Mouse (Mus musculus) limb, embryonic 12.5 days (tissue): Measurements from ENCODE around the gene Cmas. TPM values are rescaled to one million over a fixed set of nuclear protein-coding genes. Genes with fewer than 3 reads are reported as not detected.
A peak's percentile ranks its signal among the peaks of the same experiment; 100 is the strongest.

Experiments
- ATAC-seq: fragments of 200-750 bp; cut with Nextera tagmentation; 2 replicates; pipeline ENCODE4 v1.8.0; 2017; ENCODE audit warnings: low read depth, moderate TSS enrichment; ENCODE audit not compliant: insufficient number of reproducible peaks, insufficient read depth, low FRiP score, low TSS enrichment
- H3K27ac ChIP-seq: fragments of 300-500 bp; sonication (generic); 2 replicates; pipeline ENCODE4 v1.5.1; 2016; ENCODE audit warnings: mild to moderate bottlenecking, moderate library complexity
- H3K27me3 ChIP-seq: fragments of 300-500 bp; sonication (generic); 2 replicates; pipeline ENCODE4 v1.6.1; 2016; ENCODE audit warnings: mild to moderate bottlenecking, moderate library complexity
- H3K36me3 ChIP-seq: fragments of 300-500 bp; sonication (generic); 2 replicates; pipeline ENCODE4 v1.6.1; 2016; ENCODE audit warnings: mild to moderate bottlenecking, moderate library complexity
- H3K4me1 ChIP-seq: fragments of 300-500 bp; sonication (generic); replicated peaks from 2 replicates; pipeline ENCODE4 v1.6.1; 2016
- H3K4me2 ChIP-seq: fragments of 300-500 bp; sonication (generic); 2 replicates; pipeline ENCODE4 v1.6.1; 2016; ENCODE audit warnings: mild to moderate bottlenecking, moderate library complexity
- H3K4me3 ChIP-seq: fragments of 300-500 bp; sonication (generic); replicated peaks from 2 replicates; pipeline ENCODE4 v1.5.1; 2016; ENCODE audit warnings: mild to moderate bottlenecking
- H3K9ac ChIP-seq: fragments of 300-500 bp; sonication (generic); replicated peaks from 2 replicates; pipeline ENCODE4 v1.6.1; 2016; ENCODE audit warnings: mild to moderate bottlenecking, moderate library complexity
- H3K9me3 ChIP-seq: fragments of 300-500 bp; sonication (generic); 2 replicates; pipeline ENCODE4 v1.6.1; 2016; ENCODE audit warnings: mild to moderate bottlenecking, moderate library complexity
- WGBS: fragments of 180-500 bp; shearing (Covaris S2); methylation state at CpG from one replicate; pipeline ENCODE4 v1.1.7; 2016; 5-methylcytosine and 5-hydroxymethylcytosine counted together
- polyA plus RNA-seq: library from polyadenylated mRNA; unstranded; fragments of >200 nt; fragmentation: Nextera tagmentation; extraction: Ambion mirVana; gene quantifications from 2 replicates; pipeline ENCODE4 v1.2.1, GENCODE M21; 2016

The Cmas gene
- 81.9 and 86.3 TPM in 2 replicates for polyA plus RNA-seq

DNA sequence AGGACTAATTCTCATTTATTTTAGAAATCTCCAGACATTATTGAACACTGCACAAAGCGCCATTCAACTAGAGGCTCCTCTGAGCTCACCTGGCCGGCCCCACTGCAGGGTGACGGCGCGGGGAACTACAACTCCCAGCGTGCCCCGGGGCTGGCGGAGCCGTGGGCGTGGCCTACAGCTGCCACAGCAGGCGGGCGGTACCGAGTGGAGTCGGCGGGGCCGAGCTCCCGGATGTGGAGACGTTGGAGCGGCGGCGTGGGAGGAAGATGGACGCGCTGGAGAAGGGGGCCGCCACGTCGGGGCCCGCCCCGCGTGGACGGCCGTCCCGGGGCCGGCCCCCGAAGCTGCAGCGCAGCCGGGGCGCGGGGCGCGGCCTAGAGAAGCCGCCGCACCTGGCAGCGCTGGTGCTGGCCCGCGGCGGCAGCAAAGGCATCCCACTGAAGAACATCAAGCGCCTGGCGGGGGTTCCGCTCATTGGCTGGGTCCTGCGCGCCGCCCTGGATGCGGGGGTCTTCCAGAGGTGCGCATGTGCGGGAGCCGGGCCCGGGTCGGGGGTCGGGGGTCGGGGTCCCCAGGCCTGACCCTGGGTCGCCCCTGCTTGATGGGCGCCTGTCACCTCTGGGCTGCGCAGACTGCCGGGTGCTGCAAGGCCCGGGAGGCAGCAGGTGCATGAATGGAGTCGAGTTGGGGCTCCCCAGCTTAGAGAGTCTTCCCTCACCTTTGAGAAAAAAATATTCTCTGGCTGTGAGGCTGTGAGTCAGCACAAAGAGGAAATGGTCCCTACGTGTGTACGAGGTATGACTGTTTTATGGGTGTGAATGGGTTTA, at the start of gene Cmas:
Gene Cmas (plus strand): TSS at position 180 of the 827 bp plus-strand sequence.
- H3K9me3 ChIP-seq = no peaks in the 10 kb centered on the region
- H3K9ac ChIP-seq = peak within 1 kb of the TSS; percentile 87
- peak within 1 kb of the TSS; percentile 86 for H3K4me3 ChIP-seq
- peaks cover 24% of the 10 kb centered on the region; the same call in 1 of the 2 replicates for H3K36me3 ChIP-seq
- peak within 1 kb of the TSS; percentile 76 for H3K27ac ChIP-seq
- peaks cover 29% of the 10 kb centered on the region for H3K27me3 ChIP-seq
- under 1% methylated on average over 64 of the region's 68 CpGs for whole genome bisulfite sequencing
- ATAC-seq = peak; percentile 96
- peak within 1 kb of the TSS; percentile 60 for H3K4me2 ChIP-seq
- H3K4me1 ChIP-seq = peaks cover 10% of the 10 kb centered on the region; the same call in 1 of the 2 replicates

DNA sequence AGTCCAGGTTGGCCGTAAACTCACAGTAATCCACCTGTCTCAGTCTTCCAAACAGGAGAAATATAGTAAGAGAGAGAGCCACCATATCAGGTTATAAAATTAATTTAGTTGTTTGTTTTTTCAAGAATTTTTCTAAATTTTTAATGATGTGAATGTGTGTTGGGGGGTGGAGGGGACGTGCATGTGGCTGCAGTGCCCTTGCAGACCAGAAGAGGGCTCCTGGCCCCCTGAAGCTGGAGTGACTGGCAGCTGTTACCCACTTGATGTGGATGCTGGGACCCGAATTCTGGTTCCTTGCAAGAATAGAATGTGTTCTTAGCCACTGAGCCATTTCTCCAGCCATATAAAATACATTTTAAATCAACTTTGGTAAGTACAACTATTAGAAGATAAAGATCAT, 49.8 kb upstream of the Cmas start:
- H3K4me1 ChIP-seq = no peaks in the 10 kb centered on the region
- H3K27ac ChIP-seq = no peak overlapping the region
- H3K4me2 ChIP-seq = no peak overlapping the region
- no peak overlapping the region for H3K4me3 ChIP-seq
- no peaks in the 10 kb centered on the region for H3K36me3 ChIP-seq
- WGBS = 80% methylated on average over 3 of the region's 3 CpGs
- no peak overlapping the region for H3K9ac ChIP-seq
- H3K9me3 ChIP-seq = no peaks in the 10 kb centered on the region
- ATAC-seq = no peak
- peaks cover 13% of the 10 kb centered on the region; the same call in 1 of the 2 replicates for H3K27me3 ChIP-seq

DNA sequence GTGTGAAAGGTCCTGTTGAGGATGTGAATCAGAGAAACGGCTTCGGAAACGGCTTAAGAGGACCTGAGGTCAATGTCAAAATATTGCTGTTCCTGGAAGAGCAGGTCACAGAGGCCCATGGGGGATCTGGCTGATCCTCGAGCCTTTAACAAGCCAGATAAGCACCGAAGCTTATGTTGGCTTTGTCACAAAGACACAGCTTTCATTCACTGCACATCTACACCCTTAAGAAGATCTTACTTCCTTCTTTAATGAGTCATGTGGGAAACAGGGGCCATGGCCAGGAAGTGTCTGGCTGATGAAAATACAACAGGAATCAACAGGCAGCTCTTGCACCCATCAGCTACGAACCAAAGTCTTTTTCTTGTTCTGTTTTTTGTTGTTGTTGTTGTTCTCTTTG, 48.1 kb upstream of the Cmas start:
- Histone ChIP-seq H3K4me3 (no peak overlapping the region), H3K9ac (no peak overlapping the region), H3K4me1 (no peaks in the 10 kb centered on the region), H3K9me3 (no peaks in the 10 kb centered on the region), H3K4me2 (no peak overlapping the region), H3K27ac (no peak overlapping the region), H3K27me3 (peaks cover 2% of the 10 kb centered on the region; the same call in 1 of the 2 replicates), H3K36me3 (no peaks in the 10 kb centered on the region)
- ATAC-seq = no peak
- 84% methylated on average over 6 of the region's 6 CpGs for WGBS

DNA sequence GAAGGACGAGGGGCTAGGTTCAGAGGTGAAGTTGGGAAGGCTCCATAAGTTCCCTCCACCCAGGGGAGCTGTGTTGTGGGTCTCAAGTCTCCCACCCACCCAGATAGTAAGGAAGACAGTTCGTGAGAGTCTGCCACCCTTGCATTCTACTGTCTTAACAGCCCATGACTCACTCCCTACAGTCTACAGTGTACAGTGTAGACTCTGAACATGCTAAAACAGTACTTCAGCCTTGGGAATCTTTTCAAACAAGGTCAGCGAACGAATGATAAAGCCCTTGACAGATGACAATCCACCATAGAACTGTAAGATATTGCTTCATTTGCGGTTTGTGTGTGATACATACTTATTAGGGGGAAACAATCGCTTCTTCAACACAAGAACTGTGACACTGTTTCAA, 45.8 kb upstream of the Cmas start:
- H3K4me3 ChIP-seq = no peak overlapping the region
- no peak overlapping the region for H3K27ac ChIP-seq
- WGBS = 85% methylated on average over 6 of the region's 6 CpGs
- no peaks in the 10 kb centered on the region for H3K27me3 ChIP-seq
- 0 out of 2 replicates have a peak, but pooled peaks cover 3% of the 10 kb centered on the region for H3K9me3 ChIP-seq
- H3K4me1 ChIP-seq = no peaks in the 10 kb centered on the region
- H3K9ac ChIP-seq = no peak overlapping the region
- ATAC-seq = no peak
- H3K36me3 ChIP-seq = no peaks in the 10 kb centered on the region
- H3K4me2 ChIP-seq = no peak overlapping the region

DNA sequence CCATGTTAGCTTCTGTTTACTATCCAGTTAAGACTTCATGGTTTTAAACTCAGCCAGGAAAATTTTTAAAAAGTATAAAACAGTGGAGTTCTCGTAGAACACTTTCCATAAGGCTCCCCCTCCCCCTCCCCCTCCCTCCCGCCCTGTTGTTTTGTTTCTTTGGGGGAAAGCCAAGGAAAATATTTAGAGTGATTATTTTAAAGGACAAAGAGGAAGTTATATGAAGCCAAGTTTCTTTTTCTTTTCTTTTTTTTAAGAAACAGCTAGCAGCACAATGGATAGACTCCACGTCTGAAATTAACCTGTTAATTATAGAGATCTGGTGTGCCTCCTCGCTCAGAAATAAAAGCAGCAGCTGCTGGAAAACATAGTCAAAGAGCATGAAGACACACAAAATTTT, 45.4 kb upstream of the Cmas start:
- Histone ChIP-seq H3K4me1 (no peaks in the 10 kb centered on the region), H3K9ac (no peak overlapping the region), H3K27ac (no peak overlapping the region), H3K9me3 (0 out of 2 replicates have a peak, but pooled peaks cover 3% of the 10 kb centered on the region), H3K27me3 (no peaks in the 10 kb centered on the region), H3K36me3 (no peaks in the 10 kb centered on the region), H3K4me2 (no peak overlapping the region), H3K4me3 (no peak overlapping the region)
- 55% methylated on average over 4 of the region's 4 CpGs for WGBS
- no peak for ATAC-seq

DNA sequence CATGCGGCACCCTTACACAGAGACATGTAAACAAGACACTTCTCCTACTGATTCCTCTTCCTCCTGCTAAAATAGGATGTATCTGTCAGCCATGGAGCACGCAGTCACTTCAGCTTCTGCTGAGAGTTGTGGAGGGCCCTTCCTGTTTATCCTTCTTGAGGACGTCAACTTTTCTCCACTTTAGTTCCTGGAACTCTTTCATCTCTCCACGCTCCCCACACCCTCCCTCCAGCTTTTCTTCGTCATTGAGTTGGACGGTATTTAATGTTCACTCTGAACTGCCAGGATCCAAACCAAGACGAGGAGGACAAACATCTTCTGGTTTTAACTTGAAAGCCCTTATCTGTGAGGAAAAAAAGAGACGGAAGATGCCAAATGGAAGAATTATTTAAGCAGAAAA, 41.5 kb upstream of the Cmas start:
- 80% methylated on average over 8 of the region's 8 CpGs for WGBS
- Histone ChIP-seq H3K9ac (no peak overlapping the region), H3K9me3 (0 out of 2 replicates have a peak, but pooled peaks cover 3% of the 10 kb centered on the region), H3K4me3 (no peak overlapping the region), H3K36me3 (no peaks in the 10 kb centered on the region), H3K27me3 (no peaks in the 10 kb centered on the region), H3K27ac (no peak overlapping the region), H3K4me1 (no peaks in the 10 kb centered on the region), H3K4me2 (no peak overlapping the region)
- no peak for ATAC-seq

DNA sequence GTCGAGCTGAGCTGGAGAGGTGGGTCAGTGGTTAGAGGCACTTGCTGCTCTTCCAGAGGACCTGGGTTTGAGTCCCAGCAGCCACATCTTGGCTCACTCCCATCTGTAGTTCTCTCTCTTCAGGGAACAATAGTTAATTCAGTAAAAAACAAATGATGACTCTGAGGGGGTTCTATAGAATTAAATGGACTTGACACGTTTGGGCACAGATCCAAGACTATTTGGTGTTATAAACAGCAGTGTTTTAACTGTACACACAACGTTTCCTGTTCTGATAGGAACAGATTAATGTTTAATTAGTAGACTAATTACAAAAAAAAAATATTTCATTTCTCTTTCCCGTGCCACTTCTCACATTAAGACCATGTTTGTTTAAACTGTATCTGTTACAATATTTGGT, 39.3 kb upstream of the Cmas start:
- ATAC-seq = no peak
- Histone ChIP-seq H3K4me3 (no peak overlapping the region), H3K27me3 (no peaks in the 10 kb centered on the region), H3K36me3 (no peaks in the 10 kb centered on the region), H3K4me1 (no peaks in the 10 kb centered on the region), H3K9ac (no peak overlapping the region), H3K9me3 (0 out of 2 replicates have a peak, but pooled peaks cover 3% of the 10 kb centered on the region), H3K4me2 (no peak overlapping the region), H3K27ac (no peak overlapping the region)
- 73% methylated on average over 4 of the region's 4 CpGs for WGBS

DNA sequence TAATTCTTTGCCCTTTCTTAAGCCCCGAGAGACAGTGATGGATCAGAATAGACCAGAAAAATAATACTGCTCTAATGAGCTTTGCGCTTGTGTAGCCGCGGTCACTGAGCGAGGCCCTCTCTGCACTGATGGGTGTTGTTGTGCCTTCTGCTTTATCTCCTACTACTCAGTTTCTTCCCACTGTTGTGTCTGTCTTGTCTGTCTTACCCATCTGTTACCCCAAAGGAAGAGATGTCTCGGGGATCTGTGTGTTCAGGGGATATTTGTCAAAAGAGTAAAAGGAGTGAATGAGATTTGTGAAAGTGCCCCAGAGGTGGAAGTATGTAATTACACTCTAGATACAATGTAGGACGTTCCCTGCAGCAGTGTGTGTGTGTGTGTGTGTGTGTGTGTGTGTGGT, 38.3 kb upstream of the Cmas start:
- peaks cover 9% of the 10 kb centered on the region; the same call in 1 of the 2 replicates for H3K9me3 ChIP-seq
- H3K27ac ChIP-seq = no peak overlapping the region
- no peaks in the 10 kb centered on the region for H3K27me3 ChIP-seq
- 81% methylated on average over 7 of the region's 7 CpGs for WGBS
- H3K4me1 ChIP-seq = no peaks in the 10 kb centered on the region
- no peak overlapping the region for H3K4me3 ChIP-seq
- no peak overlapping the region for H3K4me2 ChIP-seq
- H3K9ac ChIP-seq = no peak overlapping the region
- ATAC-seq = no peak
- H3K36me3 ChIP-seq = no peaks in the 10 kb centered on the region

DNA sequence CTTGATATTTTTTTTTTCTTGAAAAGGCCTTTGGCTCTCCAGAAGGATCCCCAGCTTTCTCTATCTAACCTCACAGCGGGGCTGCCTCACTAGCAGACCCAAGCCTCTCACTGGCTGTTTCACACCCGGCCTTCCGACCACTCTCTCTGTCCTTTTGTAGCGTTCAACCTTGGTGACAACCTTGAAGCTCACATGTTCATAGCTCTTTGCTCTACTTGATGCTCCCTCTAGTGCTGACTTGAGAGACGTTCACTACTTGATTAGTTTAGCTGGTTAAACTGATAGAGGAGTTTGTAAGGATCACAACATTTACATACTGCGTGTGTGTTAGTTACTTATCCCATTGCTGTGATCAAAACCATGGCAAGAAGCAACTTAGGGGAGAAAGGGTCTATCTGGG, 35.8 kb upstream of the Cmas start:
- ATAC-seq = no peak

DNA sequence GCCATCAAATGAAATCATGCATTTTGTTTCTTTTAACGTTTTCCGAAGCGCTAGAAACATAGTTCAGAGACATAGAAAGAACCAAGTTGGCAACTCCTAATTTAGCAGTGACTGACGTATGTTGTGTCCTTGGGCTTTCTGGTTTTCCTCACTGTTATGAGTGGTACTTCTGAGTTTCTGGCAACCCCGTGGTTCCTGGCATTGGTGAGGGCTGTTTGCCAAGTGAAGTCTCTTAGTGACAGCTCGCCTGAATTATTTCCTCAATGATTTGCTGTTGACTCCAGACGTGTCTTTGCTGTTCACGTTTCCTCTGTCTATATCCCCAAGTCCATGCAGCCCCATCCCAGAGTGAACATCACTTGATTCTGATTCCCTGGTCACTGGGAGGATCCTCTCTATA, 34.8 kb upstream of the Cmas start:
- Histone ChIP-seq H3K4me2 (no peak overlapping the region), H3K4me3 (no peak overlapping the region), H3K27me3 (no peaks in the 10 kb centered on the region), H3K9me3 (peaks cover 7% of the 10 kb centered on the region; the same call in 1 of the 2 replicates), H3K27ac (no peak overlapping the region), H3K9ac (no peak overlapping the region), H3K4me1 (no peaks in the 10 kb centered on the region), H3K36me3 (no peaks in the 10 kb centered on the region)
- 87% methylated on average over 8 of the region's 8 CpGs for WGBS
- ATAC-seq = no peak

More for the DNA sequence above, 35.8 kb upstream of the Cmas start:
- H3K4me3 ChIP-seq = no peak overlapping the region
- no peaks in the 10 kb centered on the region for H3K36me3 ChIP-seq
- peaks cover 7% of the 10 kb centered on the region; the same call in 1 of the 2 replicates for H3K9me3 ChIP-seq
- H3K9ac ChIP-seq = no peak overlapping the region
- no peaks in the 10 kb centered on the region for H3K4me1 ChIP-seq
- no peak overlapping the region for H3K27ac ChIP-seq
- no peaks in the 10 kb centered on the region for H3K27me3 ChIP-seq
- 66% methylated on average over 6 of the region's 6 CpGs for WGBS
- H3K4me2 ChIP-seq = no peak overlapping the region

DNA sequence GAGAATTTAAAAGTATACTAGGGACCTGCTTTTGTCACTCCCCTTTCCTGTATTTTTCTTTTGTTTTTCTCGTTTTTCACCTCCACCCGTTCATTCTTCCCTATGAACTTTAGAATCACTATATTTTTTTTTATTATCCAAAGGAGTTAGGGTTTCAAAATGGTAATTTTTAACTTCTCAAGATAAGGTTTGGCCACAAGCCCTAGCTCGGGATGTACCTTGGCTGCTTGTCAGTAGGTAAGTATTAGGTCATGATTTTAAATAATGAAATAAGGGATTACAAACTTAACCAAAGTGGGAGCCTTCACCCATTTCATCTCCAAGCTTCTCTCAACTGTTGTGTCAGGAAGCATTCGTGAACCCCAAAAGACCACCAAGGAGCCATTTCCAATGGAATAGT, 30.5 kb upstream of the Cmas start:
- H3K27me3 ChIP-seq = no peaks in the 10 kb centered on the region
- no peaks in the 10 kb centered on the region for H3K36me3 ChIP-seq
- no peak overlapping the region for H3K4me2 ChIP-seq
- H3K4me1 ChIP-seq = no peaks in the 10 kb centered on the region
- H3K9ac ChIP-seq = no peak overlapping the region
- H3K27ac ChIP-seq = no peak overlapping the region
- no peak for ATAC-seq
- no peak overlapping the region for H3K4me3 ChIP-seq
- 90% methylated on average over 4 of the region's 4 CpGs for WGBS
- peaks cover 7% of the 10 kb centered on the region; the same call in 1 of the 2 replicates for H3K9me3 ChIP-seq
